Mouse (Mus musculus): ENCODE measurements around the gene Emc1.

- TF ChIP-seq CTCF (conservative IDR thresholded peaks at IDR 0.05; ENCODE audit: insufficient read depth, insufficient read length, low read depth, low read length) (no peak), POLR2A (IDR thresholded peaks at IDR 0.05; ENCODE audit: low read depth, low read length) (no peak)
Observed at GRCm38 (mm10) chr4:139373130-139373529, 20.7 kb downstream of the Emc1 start.
